Mouse (Mus musculus) megakaryocyte, embryonic 14.5 days (primary cell): ENCODE measurements at regions not wholly inside any gene's neighbourhood (a gene's known extent, or its start where the extent isn't known, plus 50 kb on each side); places are given as distances from the start of the nearest gene placed in this dataset.

Source experiments
- H3K27me3 ChIP-seq: replicated peaks from 2 replicates; pipeline ENCODE3; 2012; ENCODE audit warnings: inconsistent platforms
- H3K36me3 ChIP-seq: replicated peaks from 2 replicates; pipeline ENCODE3; 2012; ENCODE audit warnings: low read length, inconsistent platforms, mixed read lengths
- H3K4me1 ChIP-seq: 2 replicates; pipeline ENCODE4 v1.6.1; 2012; ENCODE audit warnings: inconsistent platforms
- H3K4me3 ChIP-seq: replicated peaks from 2 replicates; pipeline ENCODE3; 2012; ENCODE audit warnings: moderate library complexity, mild to moderate bottlenecking, inconsistent platforms
- H3K9me3 ChIP-seq: 2 replicates; pipeline ENCODE4 v1.6.1; 2012; ENCODE audit warnings: inconsistent platforms
- FLI1 ChIP-seq: IDR thresholded peaks from 2 replicates; pipeline ENCODE4 v1.6.1; 2012; ENCODE audit warnings: low read length, inconsistent platforms, mixed read lengths
- GATA1 ChIP-seq: IDR thresholded peaks from 3 replicates; pipeline ENCODE4 v1.6.1; 2012; ENCODE audit warnings: mixed read lengths, low read length, inconsistent platforms, borderline replicate concordance

DNA sequence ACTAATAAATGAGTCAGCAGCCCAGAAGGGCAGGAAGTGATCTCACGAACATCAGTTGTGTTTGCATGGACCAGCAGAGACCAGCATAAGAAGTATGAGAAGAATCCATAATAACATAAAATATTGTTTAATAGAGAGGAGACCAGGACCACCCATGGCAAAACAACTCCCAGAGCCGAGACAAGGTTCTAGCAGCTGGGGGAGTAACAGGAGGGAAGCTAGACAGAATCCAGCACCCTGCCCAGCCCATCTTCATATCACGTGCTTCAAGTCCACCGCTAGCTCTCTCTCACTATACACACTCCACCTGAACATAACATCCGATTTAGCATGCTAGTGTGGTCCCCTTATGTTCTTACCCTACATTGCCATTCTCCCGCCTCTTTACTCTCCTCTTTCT, 77.1 kb upstream of the Sall1 start:
- peaks cover 9% of the 10 kb centered on the region; the same call in 1 of the 2 replicates for H3K9me3 ChIP-seq
- no peaks in the 10 kb centered on the region for H3K36me3 ChIP-seq
- no peak overlapping the region for H3K4me3 ChIP-seq
- H3K4me1 ChIP-seq, result no peaks in the 10 kb centered on the region
- TF ChIP-seq GATA1 (no peak), FLI1 (no peak)
- H3K27me3 ChIP-seq, result no peaks in the 10 kb centered on the region

DNA sequence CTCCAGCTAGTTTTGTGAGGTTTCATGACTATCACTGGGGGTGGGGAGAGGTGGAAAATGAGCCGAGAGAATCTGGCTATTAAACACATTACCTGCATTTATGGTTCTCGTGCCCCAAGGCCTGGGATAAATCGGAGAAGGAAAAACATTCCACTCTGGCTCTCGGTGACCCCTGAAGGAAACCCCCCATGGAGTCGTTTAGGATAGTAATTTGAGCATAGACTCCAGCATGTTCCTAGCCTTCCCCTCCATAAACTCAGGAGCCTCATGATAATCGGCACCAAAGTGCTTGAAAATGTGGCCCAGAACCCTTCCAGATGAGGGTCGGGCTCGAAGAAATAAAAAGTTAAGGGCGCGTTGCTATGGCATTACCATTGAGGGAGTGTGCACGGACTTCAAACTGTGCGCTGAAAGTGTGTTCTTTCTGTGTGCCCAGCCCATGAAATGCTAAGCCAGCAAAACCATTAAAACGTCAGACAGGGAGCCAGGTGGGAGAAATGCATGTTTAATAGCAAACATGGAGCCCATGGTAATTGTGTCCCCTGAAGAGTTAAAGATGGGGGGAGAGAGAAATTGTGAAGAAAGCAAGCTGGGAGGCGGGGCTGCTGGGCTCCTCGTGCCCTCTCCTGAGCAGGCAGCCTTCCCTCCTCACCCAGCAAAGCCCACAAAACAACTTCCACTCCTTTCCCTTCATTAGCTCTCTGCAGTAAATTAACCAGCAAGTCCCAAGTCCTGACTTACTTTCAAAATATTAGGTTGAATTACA, 64.1 kb upstream of the Sall1 start:
- Histone ChIP-seq H3K4me1 (no peaks in the 10 kb centered on the region), H3K4me3 (no peak overlapping the region), H3K36me3 (no peaks in the 10 kb centered on the region), H3K9me3 (peaks cover 29% of the 10 kb centered on the region), H3K27me3 (no peaks in the 10 kb centered on the region)
- TF ChIP-seq GATA1 (no peak), FLI1 (no peak)

DNA sequence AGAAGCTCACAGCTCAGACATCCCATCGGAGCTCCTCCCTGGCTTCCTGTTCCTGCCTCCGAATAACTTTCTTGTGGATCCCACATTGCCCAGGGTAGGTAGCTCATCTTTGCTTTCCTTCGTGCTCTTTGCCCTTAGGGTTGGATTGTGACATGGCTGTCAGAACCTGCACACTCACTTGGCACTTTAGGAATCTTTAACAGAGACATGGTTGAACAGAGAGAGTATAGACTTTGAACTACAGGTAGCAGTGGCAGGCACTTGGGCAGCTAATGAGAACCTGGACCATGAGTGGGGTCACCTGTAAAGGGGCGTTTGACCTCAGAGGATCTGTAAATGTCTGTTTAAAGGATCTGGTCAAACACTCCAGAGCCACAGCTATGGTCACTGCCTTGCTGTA, 62.4 kb upstream of the Sall1 start:
- Histone ChIP-seq H3K4me3 (no peak overlapping the region), H3K36me3 (no peaks in the 10 kb centered on the region), H3K27me3 (no peaks in the 10 kb centered on the region), H3K4me1 (no peaks in the 10 kb centered on the region), H3K9me3 (peaks cover 19% of the 10 kb centered on the region)
- TF ChIP-seq FLI1, result no peak
- TF ChIP-seq GATA1, result no peak

DNA sequence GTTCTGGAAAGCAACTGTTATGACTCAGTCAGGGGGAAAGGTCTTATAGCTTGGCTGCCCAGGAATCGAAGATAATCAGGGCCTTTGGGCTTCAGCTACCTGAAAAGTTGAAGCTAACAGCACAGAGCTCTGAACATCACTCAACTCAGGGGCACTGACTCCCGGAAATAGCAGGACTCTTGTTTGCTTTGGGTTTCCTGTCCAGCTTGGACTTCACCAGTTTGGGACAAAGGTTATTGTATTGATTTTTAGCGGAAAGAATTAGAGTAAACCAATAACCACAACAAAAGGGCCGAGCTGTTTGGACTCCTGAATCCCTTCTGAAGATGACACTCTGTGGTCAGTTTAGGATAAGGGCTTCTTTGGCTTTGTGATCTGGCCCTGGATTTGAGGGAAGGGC, 53.4 kb upstream of the Sall1 start:
- Histone ChIP-seq H3K4me3 (no peak overlapping the region), H3K27me3 (no peaks in the 10 kb centered on the region), H3K36me3 (no peaks in the 10 kb centered on the region), H3K4me1 (no peaks in the 10 kb centered on the region), H3K9me3 (peaks cover 6% of the 10 kb centered on the region; the same call in 1 of the 2 replicates)
- TF ChIP-seq FLI1 (no peak), GATA1 (no peak)
